Mouse (Mus musculus) limb, embryonic 15.5 days (tissue): ENCODE data around the gene 9330161L09Rik. TPM values are rescaled to one million over a fixed set of nuclear protein-coding genes. Genes with fewer than 3 reads are reported as not detected.
A peak's percentile ranks its signal among the peaks of the same experiment; 100 is the strongest.

Experiments
- ATAC-seq: fragments of 200-750 bp; cut with Nextera tagmentation; 2 replicates; pipeline ENCODE4 v1.8.0; 2017; ENCODE audit warnings: low read depth, moderate TSS enrichment; ENCODE audit not compliant: insufficient number of reproducible peaks, low FRiP score, low TSS enrichment
- H3K27ac ChIP-seq: fragments of 300-500 bp; sonication (generic); 2 replicates; pipeline ENCODE4 v1.5.1; 2015; ENCODE audit warnings: moderate library complexity, mild to moderate bottlenecking, inconsistent platforms
- H3K27me3 ChIP-seq: fragments of 300-500 bp; sonication (generic); 2 replicates; pipeline ENCODE4 v1.6.1; 2015; ENCODE audit warnings: inconsistent platforms
- H3K36me3 ChIP-seq: fragments of 300-500 bp; sonication (generic); 2 replicates; pipeline ENCODE4 v1.6.1; 2015; ENCODE audit warnings: inconsistent platforms
- H3K4me1 ChIP-seq: fragments of 300-500 bp; sonication (generic); 2 replicates; pipeline ENCODE4 v1.6.1; 2015; ENCODE audit warnings: inconsistent platforms
- H3K4me2 ChIP-seq: fragments of 300-500 bp; sonication (generic); 2 replicates; pipeline ENCODE4 v1.6.1; 2015; ENCODE audit warnings: mild to moderate bottlenecking, inconsistent platforms
- H3K4me3 ChIP-seq: fragments of 300-500 bp; sonication (generic); 2 replicates; pipeline ENCODE4 v1.5.1; 2015; ENCODE audit warnings: mild to moderate bottlenecking, inconsistent platforms
- H3K9ac ChIP-seq: fragments of 300-500 bp; sonication (generic); 2 replicates; pipeline ENCODE4 v1.6.1; 2015; ENCODE audit warnings: inconsistent platforms
- H3K9me3 ChIP-seq: fragments of 300-500 bp; sonication (generic); 2 replicates; pipeline ENCODE4 v1.6.1; 2016; ENCODE audit warnings: inconsistent platforms
- WGBS: fragments of 180-500 bp; shearing (Covaris S2); methylation state at CpG from one replicate; pipeline ENCODE4 v1.1.7; 2015; 5-methylcytosine and 5-hydroxymethylcytosine counted together
- polyA plus RNA-seq: library from polyadenylated mRNA; unstranded; fragments of >200 nt; fragmentation: Nextera tagmentation; extraction: Ambion mirVana; gene quantifications from 2 replicates; pipeline ENCODE4 v1.2.1, GENCODE M21; 2015

9330161L09Rik gene
- polyA plus RNA-seq, 1 experiment from 2014 or later: 0.29 TPM

DNA sequence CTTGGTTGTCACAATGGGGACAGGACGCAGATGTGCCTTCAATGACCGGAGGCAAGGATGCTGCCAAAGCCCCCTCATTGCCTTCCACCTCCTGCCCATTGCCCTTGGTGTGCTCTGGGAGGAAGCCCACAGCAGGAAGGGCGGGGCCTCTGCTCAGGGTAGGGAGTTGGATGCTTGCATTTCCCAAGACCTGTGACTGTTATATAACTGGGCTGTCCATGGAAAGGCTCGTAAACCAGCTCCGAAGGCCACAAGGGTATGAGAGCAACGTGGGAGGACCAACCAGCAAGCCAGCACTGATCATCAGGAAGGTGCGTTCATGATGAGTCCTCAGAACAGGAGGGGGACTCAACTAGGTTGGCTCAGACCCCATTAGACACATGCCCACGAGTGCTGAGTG is 46.8 kb downstream of the 9330161L09Rik start:
- Histone ChIP-seq H3K9me3 (no peaks in the 10 kb centered on the region), H3K4me2 (no peak overlapping the region), H3K36me3 (no peaks in the 10 kb centered on the region), H3K27me3 (no peaks in the 10 kb centered on the region), H3K9ac (no peak overlapping the region), H3K4me1 (no peaks in the 10 kb centered on the region), H3K4me3 (no peak overlapping the region), H3K27ac (no peak overlapping the region)
- ATAC-seq: no peak
- WGBS: 72% methylated on average over 8 of the region's 8 CpGs

- Histone ChIP-seq H3K27me3 (no peaks in the 10 kb centered on the region), H3K27ac (peak overlapping the region; percentile 11; the same call in 1 of the 2 replicates), H3K9ac (no peak overlapping the region), H3K4me3 (no peak overlapping the region), H3K4me1 (no peaks in the 10 kb centered on the region), H3K9me3 (no peaks in the 10 kb centered on the region), H3K36me3 (no peaks in the 10 kb centered on the region), H3K4me2 (no peak overlapping the region)
- no peak for ATAC-seq
- WGBS: 54% methylated on average over 4 of the region's 4 CpGs
Observed at GRCm38 (mm10) chr12:103358951-103359801, 48.4 kb downstream of the 9330161L09Rik start.

- H3K9ac ChIP-seq: no peak overlapping the region
- 77% methylated on average over 8 of the region's 8 CpGs for WGBS
- no peaks in the 10 kb centered on the region for H3K4me1 ChIP-seq
- H3K4me2 ChIP-seq: no peak overlapping the region
- no peak overlapping the region for H3K4me3 ChIP-seq
- no peaks in the 10 kb centered on the region for H3K27me3 ChIP-seq
- H3K36me3 ChIP-seq: no peaks in the 10 kb centered on the region
- H3K27ac ChIP-seq: no peak overlapping the region
- no peaks in the 10 kb centered on the region for H3K9me3 ChIP-seq
- ATAC-seq: no peak
Observed at GRCm38 (mm10) chr12:103358216-103358615, 49.4 kb downstream of the 9330161L09Rik start.

Other genes with a start within 250 kb of the 9330161L09Rik start
- 0.22 and 0.40 TPM in 2 replicates for gene Prima1, start 165.7 kb downstream of the 9330161L09Rik start, polyA plus RNA-seq
- gene Fam181a, start 96.8 kb downstream of the 9330161L09Rik start, polyA plus RNA-seq: not detected in 2 replicates
- gene Asb2, start 51.8 kb downstream of the 9330161L09Rik start, polyA plus RNA-seq: 5.9 and 18.6 TPM in 2 replicates
- gene Otub2, start 19.1 kb downstream of the 9330161L09Rik start, polyA plus RNA-seq: 9.8 and 10.8 TPM in 2 replicates
- 91.4 and 94.7 TPM in 2 replicates for gene Ddx24, start 18.0 kb upstream of the 9330161L09Rik start, polyA plus RNA-seq
- gene Ifi27, start 26.4 kb upstream of the 9330161L09Rik start, polyA plus RNA-seq: 62.4 and 78.0 TPM in 2 replicates
- 11.1 and 14.3 TPM in 2 replicates for gene Ifi27l2a, start 35.9 kb upstream of the 9330161L09Rik start, polyA plus RNA-seq
- gene Ifi27l2b, start 49.4 kb upstream of the 9330161L09Rik start, polyA plus RNA-seq: not detected in 2 replicates
- gene Ppp4r4, start 124.5 kb upstream of the 9330161L09Rik start, polyA plus RNA-seq: 0.36 and 0.67 TPM in 2 replicates
- gene Serpina10, start 223.6 kb upstream of the 9330161L09Rik start, polyA plus RNA-seq: 0.23 TPM in 1 of 2 replicates, not detected in the other
- 0.77 and 4.1 TPM in 2 replicates for gene Serpina6, start 249.4 kb upstream of the 9330161L09Rik start, polyA plus RNA-seq